Comparison of ENCODE assay signal across 8 mouse cellular contexts in genomic region chr1:154204652-154205573, GRCm38 (mm10). TPM values are rescaled to one million over a fixed set of nuclear protein-coding genes. Genes with fewer than 3 reads are reported as not detected.
DNase-seq lines count a peak whose midpoint lies in the region; ATAC-seq lines count a peak whose summit lies in the region.

No protein-coding gene starts in this region.

- no peak overlapping the region for H3K27ac ChIP-seq in intestine, embryonic 15.5 days
- no peak overlapping the region for H3K27ac ChIP-seq in midbrain, embryonic 16.5 days (ENCODE audit: low read length)

- H3K4me2 ChIP-seq in intestine, embryonic 15.5 days (replicated peaks): peak overlapping the region; percentile 59
- peak overlapping the region; percentile 60 for H3K4me2 ChIP-seq in midbrain, embryonic 16.5 days (ENCODE audit: low read length)

- no peaks in the 10 kb centered on the region for H3K9me3 ChIP-seq in intestine, embryonic 15.5 days
- no peaks in the 10 kb centered on the region for H3K9me3 ChIP-seq in midbrain, embryonic 16.5 days (replicated peaks; ENCODE audit: control insufficient read depth, low read length, poor library complexity, severe bottlenecking)

- peak; percentile 41; the same call in 1 of the 2 replicates for ATAC-seq in intestine, embryonic 15.5 days
- ATAC-seq in midbrain, embryonic 16.5 days: peak; percentile 58

- H3K9ac ChIP-seq in intestine, embryonic 15.5 days: no peak overlapping the region
- peak overlapping the region; percentile 69 for H3K9ac ChIP-seq in midbrain, embryonic 16.5 days (ENCODE audit: low read depth, low read length)

- H3K36me3 ChIP-seq in intestine, embryonic 15.5 days: no peaks in the 10 kb centered on the region
- no peaks in the 10 kb centered on the region for H3K36me3 ChIP-seq in midbrain, embryonic 16.5 days (ENCODE audit: control insufficient read depth, insufficient read depth, low read length)

- DNase-seq in cerebellum, postnatal 25 days: peak; percentile 58 to 63
- DNase-seq in cerebellum, adult 9-10 months: no peak
- DNase-seq in retina, postnatal 1 day: peak; percentile 47
- DNase-seq in retina, embryonic 14.5 days (ENCODE audit: low spot score): no peak
- no peak for DNase-seq in ovary, postnatal 14 days (ENCODE audit: low spot score)
- no peak for DNase-seq in gastrocnemius, adult 18-20 months (ENCODE audit: low spot score)

- H3K4me1 ChIP-seq in intestine, embryonic 15.5 days (replicated peaks): 0 out of 2 replicates have a peak, but pooled peaks cover 10% of the 10 kb centered on the region
- no peaks in the 10 kb centered on the region for H3K4me1 ChIP-seq in midbrain, embryonic 16.5 days (ENCODE audit: control insufficient read depth, insufficient read depth, low read length)

- WGBS in intestine, embryonic 15.5 days: 8% methylated on average over 66 of the region's 66 CpGs
- 9% methylated on average over 66 of the region's 66 CpGs for WGBS in midbrain, embryonic 16.5 days

- H3K27me3 ChIP-seq in intestine, embryonic 15.5 days (replicated peaks): peaks cover 37% of the 10 kb centered on the region
- H3K27me3 ChIP-seq in midbrain, embryonic 16.5 days (ENCODE audit: control insufficient read depth, insufficient read depth, low read depth, low read length): peaks cover 20% of the 10 kb centered on the region

- H3K4me3 ChIP-seq in intestine, embryonic 15.5 days (replicated peaks): peak overlapping the region; percentile 22
- peak overlapping the region; percentile 39 for H3K4me3 ChIP-seq in midbrain, embryonic 16.5 days (ENCODE audit: low read depth, low read length)

RNA-seq across cellular contexts. Expression of gene Zfp648, which starts 3.9 kb away (rescaled TPM):
- polyA plus RNA-seq in intestine, embryonic 15.5 days (2015; fragmentation: Nextera tagmentation; extraction: Ambion mirVana): not detected in 2 replicates
- polyA plus RNA-seq in midbrain, embryonic 16.5 days (2015; fragmentation: Nextera tagmentation; extraction: Ambion mirVana): 1.2 and 1.3 TPM in 2 replicates
- total RNA-seq in gastrocnemius, adult 18-20 months (2021): not detected

Comparison
In these comparisons a context has a peak if more than half of its experiments do, and no peak if none do; other contexts are left out.
1. DNase-seq: peak in cerebellum, postnatal 25 days (2 of 2) and retina, postnatal 1 day (single experiment); none in cerebellum, adult 9-10 months (single experiment), retina, embryonic 14.5 days (single experiment), ovary, postnatal 14 days (single experiment) and gastrocnemius, adult 18-20 months (single experiment).